Mouse (Mus musculus) liver, embryonic 14.5 days (tissue): ENCODE results near the gene Fam204a.
A peak's percentile ranks its signal among the peaks of the same experiment; 100 is the strongest.

Source experiments
- CTCF ChIP-seq: IDR thresholded peaks from 2 replicates; pipeline ENCODE4 v1.5.1; 2016; ENCODE audit warnings: antibody characterized with exemption, low read depth, control low read depth
- EP300 ChIP-seq: IDR thresholded peaks from 2 replicates; pipeline ENCODE4 v1.6.1; 2016; ENCODE audit warnings: antibody characterized with exemption, low read depth

DNA sequence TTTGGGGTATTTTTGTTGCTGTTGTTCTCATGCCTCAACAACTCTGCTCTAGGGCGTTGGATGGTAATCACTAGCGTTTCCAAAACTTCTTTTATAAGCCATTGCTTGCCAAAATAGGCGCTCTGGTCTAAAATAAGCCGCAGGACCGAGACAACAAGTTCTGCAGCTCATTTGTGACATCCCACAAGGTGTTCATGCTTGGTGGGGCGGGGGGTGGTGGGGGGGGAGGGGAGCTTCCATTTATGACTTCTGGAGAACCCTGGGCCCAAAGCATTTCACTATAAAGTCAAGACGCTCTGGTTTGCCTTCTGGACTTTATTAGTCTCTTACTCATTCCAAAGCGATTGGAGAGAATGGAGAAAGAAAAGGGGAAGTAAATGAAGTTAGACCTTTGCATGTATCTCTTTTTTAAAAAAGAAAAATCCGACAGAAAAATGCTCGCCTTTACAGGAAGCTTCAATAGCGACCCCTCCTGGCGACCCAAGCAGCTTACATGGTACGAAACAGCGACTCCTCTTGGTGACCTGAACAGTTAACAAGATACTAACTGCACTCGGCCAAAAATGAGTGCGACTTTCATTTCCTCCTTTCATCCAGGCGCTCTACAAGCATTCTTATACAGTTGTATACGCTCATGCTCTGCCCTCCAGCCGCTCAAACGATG is 65.8 kb downstream of the Fam204a start:
- TF ChIP-seq CTCF (peak; percentile 89), EP300 (no peak)
